Mouse (Mus musculus): Measurements from ENCODE around the gene Glud1.

DNA sequence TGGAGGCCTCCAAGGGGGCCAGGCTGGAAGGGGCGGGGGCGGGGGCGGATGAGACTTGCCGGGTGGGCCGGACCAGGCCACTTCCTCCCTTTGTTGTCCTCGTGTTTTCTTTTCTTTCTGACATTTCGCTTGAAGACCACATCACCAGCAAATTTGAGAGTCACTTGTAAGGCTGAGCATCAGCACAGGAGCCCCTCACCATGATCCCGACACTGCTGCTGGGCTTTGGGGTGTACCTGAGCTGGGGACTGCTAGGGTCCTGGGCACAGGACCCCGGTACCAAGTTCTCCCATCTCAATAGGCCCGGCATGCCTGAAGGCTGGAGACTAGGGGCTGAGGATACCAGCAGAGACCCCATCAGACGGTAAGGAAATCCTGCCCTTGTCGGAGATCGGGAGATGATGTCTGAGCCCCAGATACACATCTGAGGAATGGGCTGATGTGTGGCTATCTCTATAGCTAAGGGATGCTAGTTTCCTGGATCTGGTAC is 64.9 kb downstream of the Glud1 start, which contains the start of gene Mmrn2:
- TF ChIP-seq EP300 (IDR thresholded peaks at IDR 0.05; ENCODE audit: low read depth) (no peak), CTCF (IDR thresholded peaks at IDR 0.05; ENCODE audit: low read depth) (no peak)
